Comparison of ENCODE assay signal across 24 mouse cellular contexts in the genomic region with DNA sequence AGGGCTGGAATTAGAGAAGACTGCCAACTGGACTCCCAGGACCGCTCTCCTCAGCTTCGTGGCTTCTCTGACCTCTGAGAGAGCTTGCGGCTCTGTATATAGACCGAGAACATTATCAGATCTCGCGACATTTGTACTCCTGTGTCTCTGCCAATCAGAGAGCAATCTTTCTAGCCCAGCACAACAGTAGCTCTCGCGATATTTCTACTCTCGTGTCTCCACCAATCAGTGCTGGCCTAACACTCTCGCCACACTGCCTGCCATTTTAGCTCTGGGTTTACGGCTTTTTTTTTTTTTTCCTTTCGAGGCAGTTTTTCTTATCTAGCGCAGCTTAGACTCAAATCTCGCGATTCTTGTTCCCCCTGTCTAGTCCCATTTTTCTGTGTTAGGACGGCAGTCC.
DNase-seq lines count a peak whose midpoint lies in the region; TF ChIP-seq lines count a peak whose summit lies in the region.
"Had no signal": no experiment of that assay in that cellular context is flagged by ENCODE, and none has a peak within 500 bp of the region (broad histone marks: within the 10 kb centered on the region; RNA-seq: fewer than 3 reads in every experiment).

No protein-coding gene starts in this region.

- DNase-seq in testis, postnatal 10 days (ENCODE audit: low spot score), result no peak
- DNase-seq in MN1 (ENCODE audit: low spot score) (peak; percentile 85), ZHBTc4 (ENCODE audit: low read depth, low spot score) (peak; percentile 1)
- DNase-seq in yolk sac, embryonic 10.5 days (ENCODE audit: low spot score), result peak; percentile 1
- no peak for DNase-seq in layer of hippocampus, adult 9-10 months (ENCODE audit: low spot score)
- no peak for DNase-seq in kidney, postnatal 10 days
- DNase-seq in gastrocnemius, postnatal 10 days, result no peak
- DNase-seq: adrenal gland, adult 2 months; adrenal gland, postnatal 10 days; adrenal gland, postnatal 25 days; B cell, adult 2 months; cerebellum, adult 11 months; cerebellum, adult 18-20 months; cerebellum, adult 8-10 months; cerebellum, adult 9-11 months; cerebellum, postnatal 25 days; forebrain, postnatal 0 days had no signal

- no peaks in the 10 kb centered on the region for H3K27me3 ChIP-seq in testis, adult 2 months (ENCODE audit: control insufficient read depth, insufficient read depth, low read length)
- H3K27me3 ChIP-seq: CH12.LX; embryonic facial prominence, embryonic 12.5 days; forebrain, embryonic 13.5 days; forebrain, embryonic 15.5 days had no signal

- H3K4me1 ChIP-seq in testis, adult 2 months (ENCODE audit: control insufficient read depth, insufficient read depth, low read length), result no peaks in the 10 kb centered on the region
- H3K4me1 ChIP-seq: embryonic facial prominence, embryonic 10.5 days; embryonic facial prominence, embryonic 12.5 days; forebrain, embryonic 13.5 days; forebrain, embryonic 15.5 days had no signal

- TF ChIP-seq CTCF in testis, adult 2 months (IDR thresholded peaks at IDR 0.05; ENCODE audit: control insufficient read depth, insufficient read depth, insufficient replicate concordance, low read depth, low read length), result no peak

- peak overlapping the region; percentile 89 for H3K27ac ChIP-seq in testis, adult 2 months (ENCODE audit: control insufficient read depth, insufficient read depth, low read depth, low read length)
- H3K27ac ChIP-seq: embryonic facial prominence, embryonic 10.5 days; embryonic facial prominence, embryonic 12.5 days; forebrain, embryonic 13.5 days; forebrain, embryonic 15.5 days had no signal

- peak overlapping the region; percentile 84 for H3K4me3 ChIP-seq in testis, adult 2 months (ENCODE audit: control insufficient read depth, low read depth, low read length)
- H3K4me3 ChIP-seq: embryonic facial prominence, embryonic 10.5 days; embryonic facial prominence, embryonic 12.5 days; forebrain, embryonic 13.5 days; forebrain, embryonic 15.5 days had no signal

- H3K36me3 ChIP-seq in testis, adult 2 months (ENCODE audit: control insufficient read depth, insufficient read depth, low read length), result no peaks in the 10 kb centered on the region
- H3K36me3 ChIP-seq: embryonic facial prominence, embryonic 10.5 days; embryonic facial prominence, embryonic 12.5 days; forebrain, embryonic 15.5 days; G1E had no signal

- peak; percentile 76 for TF ChIP-seq POLR2A in testis, adult 2 months (IDR thresholded peaks at IDR 0.05; ENCODE audit: control insufficient read depth, low read depth, low read length)

Comparison
In these comparisons a context has a peak if more than half of its experiments do, and no peak if none do; other contexts are left out.
1. DNase-seq: peak in MN1 (single experiment), ZHBTc4 (single experiment) and yolk sac, embryonic 10.5 days (single experiment); none in testis, postnatal 10 days (single experiment), layer of hippocampus, adult 9-10 months (single experiment), kidney, postnatal 10 days (single experiment) and gastrocnemius, postnatal 10 days (single experiment).